Mouse (Mus musculus) thymus, adult 2 months (tissue): Measurements from ENCODE around the gene Ncoa5. TPM values are rescaled to one million over a fixed set of nuclear protein-coding genes. Genes with fewer than 3 reads are reported as not detected.

Source experiments
- DNase-seq: peaks from one replicate; pipeline ENCODE4 v3.0.0; 2021
- H3K27ac ChIP-seq: fragments of 200-500 bp; 2 replicates; pipeline ENCODE4 v1.5.1; 2012; ENCODE audit warnings: low read length, control low read depth; ENCODE audit not compliant: control insufficient read depth, insufficient read depth
- H3K27me3 ChIP-seq: fragments of 200-500 bp; 2 replicates; pipeline ENCODE4 v1.6.1; 2012; ENCODE audit warnings: mild to moderate bottlenecking, low read length, moderate library complexity, mixed read lengths; ENCODE audit not compliant: control insufficient read depth, insufficient read depth
- H3K36me3 ChIP-seq: fragments of 200-500 bp; 2 replicates; pipeline ENCODE4 v1.6.1; 2012; ENCODE audit warnings: mild to moderate bottlenecking, low read length, moderate library complexity; ENCODE audit not compliant: control insufficient read depth, insufficient read depth
- H3K4me1 ChIP-seq: fragments of 200-500 bp; replicated peaks from 2 replicates; pipeline ENCODE4 v1.6.1; 2012; ENCODE audit warnings: low read length; ENCODE audit not compliant: control insufficient read depth, insufficient read depth
- H3K4me3 ChIP-seq: fragments of 200-500 bp; 2 replicates; pipeline ENCODE4 v1.5.1; 2012; ENCODE audit warnings: mild to moderate bottlenecking, low read length, control low read depth, moderate library complexity; ENCODE audit not compliant: control insufficient read depth, insufficient read depth
- CTCF ChIP-seq: fragments of 200-500 bp; IDR thresholded peaks from 2 replicates; pipeline ENCODE4 v1.5.1; 2012; ENCODE audit warnings: mild to moderate bottlenecking, control low read depth, low read length, moderate library complexity, borderline replicate concordance; ENCODE audit not compliant: control insufficient read depth, poor library complexity, insufficient read depth; ENCODE audit errors: extremely low read depth
- POLR2A ChIP-seq: fragments of 200-500 bp; IDR thresholded peaks from 2 replicates; pipeline ENCODE4 v1.6.1; 2012; ENCODE audit warnings: mild to moderate bottlenecking, low read length, control low read depth, moderate library complexity; ENCODE audit not compliant: control insufficient read depth, poor library complexity, insufficient read depth; ENCODE audit errors: extremely low read depth
- WGBS: fragments of 180-500 bp; shearing (Covaris S2); methylation state at CpG from one replicate; pipeline ENCODE4 v1.1.7; 2018; 5-methylcytosine and 5-hydroxymethylcytosine counted together
- polyA plus RNA-seq: library from polyadenylated mRNA; depleted of rRNA; stranded (reverse); fragments of >200 nt; gene quantifications from 2 replicates; pipeline ENCODE4 v1.2.3, GENCODE M21; 2012

Gene Ncoa5
- polyA plus RNA-seq, 1 experiment, result 72.3 TPM

- Histone ChIP-seq H3K27me3 (no peaks in the 10 kb centered on the region), H3K4me1 (peaks cover 8% of the 10 kb centered on the region), H3K27ac (no peak overlapping the region), H3K36me3 (no peaks in the 10 kb centered on the region), H3K4me3 (no peak overlapping the region)
- no peak for DNase-seq
- 92% methylated on average over 3 of the region's 3 CpGs for WGBS
- no peak for TF ChIP-seq POLR2A
- no peak for TF ChIP-seq CTCF
Measured at GRCm38 (mm10) chr2:165032533-165032932, 2.1 kb downstream of the Ncoa5 start.

- DNase-seq, result no peak
- H3K4me3 ChIP-seq, result no peak overlapping the region
- H3K4me1 ChIP-seq, result no peaks in the 10 kb centered on the region
- no peak overlapping the region for H3K27ac ChIP-seq
- 20% methylated on average over 1 of the region's 1 CpGs for WGBS
- H3K27me3 ChIP-seq, result no peaks in the 10 kb centered on the region
- TF ChIP-seq CTCF (no peak), POLR2A (no peak)
- no peaks in the 10 kb centered on the region for H3K36me3 ChIP-seq
Measured at GRCm38 (mm10) chr2:165027163-165027562, 7.5 kb downstream of the Ncoa5 start.

- Histone ChIP-seq H3K27ac (no peak overlapping the region), H3K4me1 (no peaks in the 10 kb centered on the region), H3K27me3 (no peaks in the 10 kb centered on the region), H3K36me3 (0 out of 2 replicates have a peak, but pooled peaks cover 3% of the 10 kb centered on the region), H3K4me3 (no peak overlapping the region)
- WGBS, result 98% methylated on average over 3 of the region's 3 CpGs
- TF ChIP-seq CTCF (no peak), POLR2A (no peak)
- DNase-seq, result no peak
Measured at GRCm38 (mm10) chr2:165020490-165020889, 14.2 kb downstream of the Ncoa5 start.

GRCm38 (mm10) chr2:165014935-165015334 lies 19.7 kb downstream of the Ncoa5 start:
- WGBS, result 69% methylated on average over 5 of the region's 5 CpGs
- Histone ChIP-seq H3K36me3 (peaks cover 26% of the 10 kb centered on the region), H3K4me3 (no peak overlapping the region), H3K4me1 (no peaks in the 10 kb centered on the region), H3K27ac (no peak overlapping the region), H3K27me3 (no peaks in the 10 kb centered on the region)
- DNase-seq, result no peak
- TF ChIP-seq CTCF (no peak), POLR2A (no peak)

DNA sequence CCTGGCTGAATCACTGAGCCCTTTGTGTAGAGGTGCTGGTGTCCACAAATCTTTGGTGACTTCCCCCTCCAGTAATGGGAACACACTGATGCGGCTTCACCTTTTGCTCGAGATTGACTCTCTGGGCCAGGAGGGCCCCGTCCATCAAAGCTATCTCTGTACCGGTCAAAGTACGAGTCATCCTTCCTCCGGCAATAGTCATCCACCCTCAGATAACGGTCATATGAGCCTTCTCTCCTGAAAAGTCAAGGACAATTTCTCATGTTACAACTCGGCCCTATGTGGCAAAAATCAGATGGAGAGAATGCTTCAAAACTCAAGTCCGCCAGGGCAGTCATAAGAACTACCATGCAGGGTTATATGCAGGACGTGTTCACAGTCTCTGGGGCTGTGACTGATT lies 24.3 kb downstream of the Ncoa5 start:
- peaks cover 63% of the 10 kb centered on the region for H3K36me3 ChIP-seq
- H3K27ac ChIP-seq, result no peak overlapping the region
- 97% methylated on average over 10 of the region's 10 CpGs for WGBS
- no peak for DNase-seq
- H3K27me3 ChIP-seq, result no peaks in the 10 kb centered on the region
- no peaks in the 10 kb centered on the region for H3K4me1 ChIP-seq
- no peak overlapping the region for H3K4me3 ChIP-seq
- TF ChIP-seq POLR2A (no peak), CTCF (no peak)

GRCm38 (mm10) chr2:165009581-165009980 lies 25.1 kb downstream of the Ncoa5 start:
- no peak for DNase-seq
- WGBS, result 99% methylated on average over 2 of the region's 2 CpGs
- Histone ChIP-seq H3K27ac (no peak overlapping the region), H3K36me3 (peaks cover 68% of the 10 kb centered on the region), H3K4me1 (no peaks in the 10 kb centered on the region), H3K27me3 (no peaks in the 10 kb centered on the region), H3K4me3 (no peak overlapping the region)
- TF ChIP-seq CTCF, result no peak
- no peak for TF ChIP-seq POLR2A

DNA sequence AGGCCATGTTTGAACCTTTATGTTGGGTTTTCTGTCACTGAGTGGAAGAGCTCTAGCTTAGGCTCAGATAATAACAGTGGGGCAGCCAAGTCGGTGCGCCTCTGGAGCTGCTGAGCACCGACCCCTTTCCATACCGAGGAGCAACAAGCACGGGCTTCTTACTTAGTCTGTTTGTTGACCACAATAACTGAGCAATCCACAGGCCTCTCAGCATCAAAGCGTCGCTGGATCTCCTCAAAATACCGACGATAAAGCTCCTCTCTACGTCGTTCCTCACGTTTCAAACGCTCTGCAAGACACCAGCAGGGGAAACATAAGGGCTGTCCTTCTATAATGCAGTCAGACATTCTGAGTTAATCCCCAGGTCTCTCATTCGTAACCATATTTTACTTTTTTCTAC lies 25.5 kb downstream of the Ncoa5 start:
- H3K36me3 ChIP-seq, result peaks cover 68% of the 10 kb centered on the region
- 97% methylated on average over 14 of the region's 14 CpGs for WGBS
- H3K4me1 ChIP-seq, result no peaks in the 10 kb centered on the region
- no peak overlapping the region for H3K27ac ChIP-seq
- DNase-seq, result no peak
- no peak for TF ChIP-seq CTCF
- no peak for TF ChIP-seq POLR2A
- no peaks in the 10 kb centered on the region for H3K27me3 ChIP-seq
- no peak overlapping the region for H3K4me3 ChIP-seq
